In the genomic region with DNA sequence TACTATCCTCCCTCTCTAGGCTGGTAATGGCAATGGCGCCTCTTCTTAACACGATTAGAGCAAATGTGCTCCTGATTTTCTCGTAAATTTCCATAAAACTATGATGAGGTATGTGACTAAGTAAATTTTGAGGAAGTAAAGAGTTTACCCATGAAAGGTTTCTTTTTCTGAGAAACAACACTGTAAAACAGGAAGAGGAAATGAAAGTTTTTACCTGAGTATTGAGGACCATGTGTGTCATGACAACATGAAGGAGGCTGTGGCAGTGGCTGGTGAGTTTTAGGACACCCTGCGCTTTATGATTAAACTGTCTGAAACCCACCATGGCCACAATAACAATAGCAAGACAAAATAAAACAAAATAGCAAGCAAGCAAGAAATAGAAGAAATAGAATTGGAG, we compare ENCODE assay signal across 20 mouse cellular contexts. TPM values are rescaled to one million over a fixed set of nuclear protein-coding genes. Genes with fewer than 3 reads are reported as not detected.
A peak's percentile ranks its signal among the peaks of the same experiment; 100 is the strongest.
DNase-seq lines count a peak whose midpoint lies in the region; ATAC-seq lines count a peak whose summit lies in the region.
"Had no signal": no experiment of that assay in that cellular context is flagged by ENCODE, and none has a peak within 500 bp of the region (broad histone marks: within the 10 kb centered on the region; RNA-seq: fewer than 3 reads in every experiment).

No protein-coding gene starts in this region.

- peak; percentile 30 to 46 for DNase-seq in spleen, postnatal 36 days (ENCODE audit: low spot score in 2 of 2)
- no peak for DNase-seq in spleen, adult 18-20 months
- no peak for DNase-seq in layer of hippocampus, adult 8-10 months (ENCODE audit: low spot score in 2 of 2)
- DNase-seq in T-cell, adult 2 months (ENCODE audit: low spot score): no peak
- no peak for DNase-seq in cerebellum, postnatal 4 days (ENCODE audit: low spot score in 2 of 2)
- DNase-seq: adrenal gland, postnatal 14 days; cerebellum, adult 18-20 months; cerebellum, adult 9-11 months; cerebellum, postnatal 36 days; embryo, embryonic 11 days; gastrocnemius, adult 2 months; gastrocnemius, postnatal 36 days; heart, adult 2 months; heart, postnatal 14 days had no signal

- ATAC-seq in granulocyte monocyte progenitor cell, adult 5-6 weeks (replicated peaks; ENCODE audit: poor library complexity, severe bottlenecking): peak; percentile 88
- ATAC-seq in monocyte, adult 5-6 weeks (replicated peaks; ENCODE audit: insufficient number of reproducible peaks, low FRiP score, low TSS enrichment, poor library complexity, severe bottlenecking): 0 out of 2 replicates have a peak, but pooled peaks have one; percentile 53
- ATAC-seq: activated CD4-positive, CD25-positive, alpha-beta regulatory T cell, adult 4 months; CD4-positive, CD25-positive, alpha-beta regulatory T cell, adult 4 months; forebrain, embryonic 14.5 days had no signal

RNA-seq across cellular contexts. Expression of a gene that starts 28.8 kb away (rescaled TPM):
- total RNA-seq in granulocyte monocyte progenitor cell, adult 5-6 weeks (2014; fragmentation: Nextera tagmentation): 22.2 and 33.2 TPM in 2 replicates
- 19.0 and 21.4 TPM in 2 replicates for total RNA-seq in granulocyte monocyte progenitor cell, adult 5-6 weeks (2017)
- total RNA-seq in monocyte, adult 5-6 weeks (2017): 2.1 to 4.3 TPM (median 2.7 TPM) in 3 replicates
- 10 to 100 TPM; 11.7 to 14.9 (median 13.7) TPM for total RNA-seq in layer of hippocampus, adult 8-10 months (2022)
- total RNA-seq: gastrocnemius, adult 2 months; gastrocnemius, postnatal 36 days; MEL had no signal

Comparison
In these comparisons a context has a peak if more than half of its experiments do, and no peak if none do; other contexts are left out.
1. DNase-seq: peak in spleen, postnatal 36 days (2 of 2); none in spleen, adult 18-20 months (0 of 2), layer of hippocampus, adult 8-10 months (0 of 2), T-cell, adult 2 months (single experiment) and cerebellum, postnatal 4 days (0 of 2).